Mouse (Mus musculus) cerebellum, postnatal 10 days (tissue): ENCODE results near the gene Calr4.

ENCODE experiments used
- DNase-seq, 2 experiments: peaks; one replicate each; pipeline ENCODE4 v3.0.0; 2021; ENCODE audit warnings: mixed read lengths in 2 of 2

The Calr4 gene

GRCm38 (mm10) chr4:109279689-109280458 is 45.6 kb downstream of the Calr4 start, which contains the start of gene Eps15:
Gene Eps15 (plus strand): TSS chr4:109280268.
- peak; percentile 95 to 97 for DNase-seq

- peak in 1 of 2 experiments; percentile 36 for DNase-seq
These were observed 46.3 kb downstream of the Calr4 start for GRCm38 (mm10) chr4:109280459-109281160.

GRCm38 (mm10) chr4:109281161-109281560 is 46.9 kb downstream of the Calr4 start:
- no peak for DNase-seq

GRCm38 (mm10) chr4:109281946-109282345 is 47.7 kb downstream of the Calr4 start:
- no peak for DNase-seq

DNA sequence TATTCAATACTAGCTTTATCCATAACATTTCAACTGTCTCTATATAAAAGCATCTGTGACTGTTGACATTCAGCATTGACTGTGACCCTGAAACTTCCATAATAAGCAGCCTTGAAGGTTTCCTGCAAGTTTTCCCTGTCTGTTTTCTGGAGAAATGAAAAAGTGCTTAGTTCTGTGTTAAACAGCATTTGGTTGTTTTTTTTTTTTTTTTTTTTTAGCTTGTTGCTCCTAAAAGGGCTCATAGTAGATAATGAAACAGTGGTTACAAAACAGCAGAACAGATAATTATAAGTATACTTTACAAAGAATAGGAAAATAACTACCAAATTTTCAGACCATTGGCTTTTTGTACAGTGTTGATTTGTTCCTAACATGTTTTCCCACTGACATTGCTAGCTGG is 60.3 kb downstream of the Calr4 start:
- DNase-seq: no peak

DNA sequence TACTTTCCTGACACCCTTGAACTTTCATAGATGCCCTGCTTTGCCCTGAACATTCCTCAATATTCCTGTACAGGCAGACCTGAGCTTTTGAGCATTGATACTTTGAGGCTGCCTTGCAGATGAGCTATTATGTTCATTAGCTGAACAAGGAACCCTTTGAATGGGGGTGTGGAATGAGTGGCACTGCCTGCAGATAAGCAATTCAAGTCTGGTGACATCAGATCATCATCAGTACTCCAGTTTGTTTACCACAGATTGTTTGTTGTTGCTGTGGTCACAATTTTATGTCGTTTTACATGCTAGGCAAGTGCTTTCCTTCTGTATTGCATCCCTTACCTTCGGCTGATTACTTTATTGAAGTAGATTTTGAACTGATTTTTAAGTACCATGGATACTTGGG is 62.2 kb downstream of the Calr4 start:
- DNase-seq: no peak

GRCm38 (mm10) chr4:109299136-109299535 is 64.9 kb downstream of the Calr4 start:
- DNase-seq: no peak
